Mouse (Mus musculus) MEL (cell line): ENCODE measurements around the gene Golga2. TPM values are rescaled to one million over a fixed set of nuclear protein-coding genes. Genes with fewer than 3 reads are reported as not detected.

Experiments
- DNase-seq: peaks from one replicate; pipeline ENCODE4 v3.0.0; 2011; ENCODE audit warnings: low read depth, low spot score
- H3K27ac ChIP-seq: 2 replicates; pipeline ENCODE4 v1.5.1; 2012; ENCODE audit warnings: low read depth, mild to moderate bottlenecking, control low read depth, low read length, moderate library complexity; ENCODE audit not compliant: control insufficient read depth
- H3K27me3 ChIP-seq, 2 experiments: fragments of 150-350 bp in 1 of 2; sonication (generic) in 1 of 2; 2 replicates each; pipeline ENCODE4 v1.6.1; 2012; ENCODE audit warnings: low read length in 2 of 2, mild to moderate bottlenecking in 2 of 2, improper control_type of control experiment in 1 of 2, moderate library complexity in 1 of 2; ENCODE audit not compliant: insufficient read depth in 2 of 2, control insufficient read depth in 1 of 2
- H3K36me3 ChIP-seq, 2 experiments: 2 replicates each; pipeline ENCODE4 v1.6.1; 2012 to 2014; ENCODE audit warnings: low read length in 2 of 2, improper control_type of control experiment in 1 of 2, inconsistent platforms in 1 of 2, mild to moderate bottlenecking in 1 of 2; ENCODE audit not compliant: insufficient read depth in 2 of 2, control insufficient read depth in 1 of 2
- H3K4me1 ChIP-seq, 2 experiments: fragments of 150-350 bp in 1 of 2; sonication (generic) in 1 of 2; 2 replicates each; pipeline ENCODE4 v1.6.1; 2012; ENCODE audit warnings: low read length in 2 of 2, improper control_type of control experiment in 1 of 2, mild to moderate bottlenecking in 1 of 2; ENCODE audit not compliant: insufficient read depth in 2 of 2, control insufficient read depth in 1 of 2
- H3K4me3 ChIP-seq, 2 experiments: fragments of 150-350 bp in 1 of 2; sonication (generic) in 1 of 2; 2 replicates each; pipeline ENCODE4 v1.5.1; 2012; ENCODE audit warnings: low read depth in 2 of 2, low read length in 2 of 2, mild to moderate bottlenecking in 2 of 2, moderate library complexity in 2 of 2, control low read depth in 1 of 2, improper control_type of control experiment in 1 of 2; ENCODE audit not compliant: control insufficient read depth in 1 of 2, insufficient read depth in 1 of 2
- H3K79me2 ChIP-seq: 2 replicates; pipeline ENCODE4 v1.6.1; 2012; ENCODE audit warnings: mild to moderate bottlenecking, low read length, moderate library complexity; ENCODE audit not compliant: control insufficient read depth, poor library complexity, insufficient read depth
- H3K9ac ChIP-seq: 2 replicates; pipeline ENCODE4 v1.6.1; 2012; ENCODE audit warnings: low read depth, mild to moderate bottlenecking, control low read depth, low read length, moderate library complexity; ENCODE audit not compliant: control insufficient read depth, poor library complexity, severe bottlenecking
- H3K9me3 ChIP-seq: fragments of 150-350 bp; sonication (generic); replicated peaks from 2 replicates; pipeline ENCODE4 v1.6.1; 2012; ENCODE audit warnings: mild to moderate bottlenecking, low read length, improper control_type of control experiment, moderate library complexity; ENCODE audit not compliant: insufficient read depth
- BHLHE40 ChIP-seq: IDR thresholded peaks from 2 replicates; pipeline ENCODE4 v1.6.1; 2012; ENCODE audit warnings: low read depth, mild to moderate bottlenecking, inconsistent platforms, low read length, improper control_type of control experiment, borderline replicate concordance
- CHD2 ChIP-seq: IDR thresholded peaks from 2 replicates; pipeline ENCODE4 v1.6.1; 2011; ENCODE audit warnings: low read length, improper control_type of control experiment
- E2F4 ChIP-seq: IDR thresholded peaks from 2 replicates; pipeline ENCODE4 v1.6.1; 2011; ENCODE audit warnings: low read depth, low read length, improper control_type of control experiment, borderline replicate concordance
- EP300 ChIP-seq, 2 experiments: IDR thresholded peaks; 2 replicates each; pipeline ENCODE4 v1.6.1; 2011; ENCODE audit warnings: improper control_type of control experiment in 2 of 2, low read length in 2 of 2, low read depth in 1 of 2, mild to moderate bottlenecking in 1 of 2
- GABPA ChIP-seq: IDR thresholded peaks from 2 replicates; pipeline ENCODE4 v1.6.1; 2012; ENCODE audit warnings: low read depth, mild to moderate bottlenecking, inconsistent platforms, low read length, improper control_type of control experiment, moderate library complexity
- KAT2A ChIP-seq: conservative IDR thresholded peaks from 2 replicates; pipeline ENCODE4 v1.6.1; 2012; ENCODE audit warnings: low read depth, low read length, improper control_type of control experiment, inconsistent platforms
- MAX ChIP-seq: IDR thresholded peaks from 2 replicates; pipeline ENCODE4 v1.6.1; 2011; ENCODE audit warnings: low read length, improper control_type of control experiment
- MEF2A ChIP-seq: IDR thresholded peaks from 2 replicates; pipeline ENCODE4 v1.6.1; 2014; ENCODE audit warnings: low read depth, mild to moderate bottlenecking, inconsistent platforms, low read length, improper control_type of control experiment; ENCODE audit not compliant: poor library complexity, insufficient replicate concordance, severe bottlenecking; ENCODE audit errors: extremely low read depth
- MXI1 ChIP-seq: IDR thresholded peaks from 2 replicates; pipeline ENCODE4 v1.6.1; 2011; ENCODE audit warnings: mild to moderate bottlenecking, low read depth, low read length, improper control_type of control experiment
- MYB ChIP-seq: IDR thresholded peaks from 2 replicates; pipeline ENCODE4 v1.6.1; 2011; ENCODE audit warnings: mild to moderate bottlenecking, low read depth, low read length, improper control_type of control experiment
- MYC ChIP-seq: IDR thresholded peaks from 2 replicates; pipeline ENCODE4 v1.6.1; 2011; ENCODE audit warnings: low read depth, mild to moderate bottlenecking, low read length, improper control_type of control experiment, moderate library complexity
- NRF1 ChIP-seq: IDR thresholded peaks from 2 replicates; pipeline ENCODE4 v1.6.1; 2014; ENCODE audit warnings: low read depth, mild to moderate bottlenecking, inconsistent platforms, low read length, improper control_type of control experiment, moderate library complexity; ENCODE audit not compliant: poor library complexity, insufficient read depth, severe bottlenecking
- POLR2A ChIP-seq, 2 experiments: IDR thresholded peaks; 2 replicates each; pipeline ENCODE4 v1.6.1; 2011 to 2012; ENCODE audit warnings: low read length in 2 of 2, mild to moderate bottlenecking in 2 of 2, control low read depth in 1 of 2, improper control_type of control experiment in 1 of 2, low read depth in 1 of 2, moderate library complexity in 1 of 2; ENCODE audit not compliant: control insufficient read depth in 1 of 2, insufficient read depth in 1 of 2, poor library complexity in 1 of 2
- RAD21 ChIP-seq: IDR thresholded peaks from 2 replicates; pipeline ENCODE4 v1.6.1; 2011; ENCODE audit warnings: mild to moderate bottlenecking, low read depth, low read length, improper control_type of control experiment
- SIN3A ChIP-seq: IDR thresholded peaks from 2 replicates; pipeline ENCODE4 v1.6.1; 2012; ENCODE audit warnings: low read length, improper control_type of control experiment, inconsistent platforms
- TAL1 ChIP-seq: IDR thresholded peaks from 2 replicates; pipeline ENCODE4 v1.6.1; 2012; ENCODE audit warnings: mild to moderate bottlenecking, inconsistent platforms, low read length, moderate library complexity, mixed read lengths
- TBP ChIP-seq: IDR thresholded peaks from 2 replicates; pipeline ENCODE4 v1.8.0; 2011; ENCODE audit warnings: low read depth, low read length, improper control_type of control experiment
- UBTF ChIP-seq: IDR thresholded peaks from 2 replicates; pipeline ENCODE4 v1.6.1; 2012; ENCODE audit warnings: low read depth, mild to moderate bottlenecking, inconsistent platforms, low read length, improper control_type of control experiment, moderate library complexity, borderline replicate concordance; ENCODE audit not compliant: insufficient read depth
- ZMIZ1 ChIP-seq: IDR thresholded peaks from 2 replicates; pipeline ENCODE4 v1.6.1; 2012; ENCODE audit warnings: low read depth, mild to moderate bottlenecking, inconsistent platforms, low read length, improper control_type of control experiment, moderate library complexity
- polyA plus RNA-seq, 2 experiments: library from polyadenylated mRNA; stranded (reverse) in 1 of 2; unstranded in 1 of 2; fragments of >175 nt in 1 of 2; fragments of >200 nt in 1 of 2; gene quantifications; 2 replicates each; pipeline versions ENCODE4 v1.2.1 to v1.2.4; 2012; ENCODE audit warnings: low replicate concordance in 2 of 2, low read depth in 1 of 2; ENCODE audit not compliant: insufficient read length in 2 of 2, insufficient read depth in 1 of 2, missing spikeins in 1 of 2
- total RNA-seq: library from RNA; depleted of rRNA; stranded (reverse); fragments of 300-350 nt; gene quantifications from 2 replicates; pipeline ENCODE4 v1.2.3, GENCODE M21; 2012

Golga2 gene
- total and polyA plus RNA-seq, 3 experiments: 20.3 to 38.6 TPM; not detected in 1

DNA sequence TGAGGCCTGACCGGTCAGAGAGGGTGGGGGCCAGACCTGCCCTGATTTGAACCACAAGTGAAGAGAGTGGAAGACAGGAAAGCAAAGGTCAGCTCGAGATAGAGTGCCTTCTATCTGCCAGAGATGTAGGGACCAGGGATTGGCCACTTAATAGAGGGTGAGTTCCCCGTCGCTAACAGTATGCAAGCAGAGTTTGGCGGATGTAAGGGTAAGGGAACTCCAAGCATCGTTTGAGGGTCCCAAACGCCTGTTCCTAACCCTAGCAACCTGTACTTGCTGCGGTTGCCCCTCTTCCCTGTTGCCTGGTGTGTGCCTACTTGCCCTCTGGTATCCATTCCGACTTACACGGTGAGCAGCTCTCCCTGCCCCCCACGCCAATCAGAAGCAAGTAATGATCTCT lies 33.5 kb downstream of the Golga2 start:
- Histone ChIP-seq H3K9ac (no peak overlapping the region), H3K79me2 (no peaks in the 10 kb centered on the region), H3K9me3 (no peaks in the 10 kb centered on the region), H3K27ac (no peak overlapping the region), H3K4me3 (no peak overlapping the region)
- TF ChIP-seq TBP (no peak), UBTF (no peak), TAL1 (no peak), MAX (no peak), MEF2A (no peak), BHLHE40 (no peak), KAT2A (no peak), CHD2 (no peak)
- TF ChIP-seq, all 39 proteins: peak for 0
- no peaks in the 10 kb centered on the region for H3K4me1 ChIP-seq
- H3K36me3 ChIP-seq: no peaks in the 10 kb centered on the region
- no peak for DNase-seq
- H3K27me3 ChIP-seq: peaks cover 1 to 3% of the 10 kb centered on the region in 2 experiments; a peak in 3 of 4 replicates

DNA sequence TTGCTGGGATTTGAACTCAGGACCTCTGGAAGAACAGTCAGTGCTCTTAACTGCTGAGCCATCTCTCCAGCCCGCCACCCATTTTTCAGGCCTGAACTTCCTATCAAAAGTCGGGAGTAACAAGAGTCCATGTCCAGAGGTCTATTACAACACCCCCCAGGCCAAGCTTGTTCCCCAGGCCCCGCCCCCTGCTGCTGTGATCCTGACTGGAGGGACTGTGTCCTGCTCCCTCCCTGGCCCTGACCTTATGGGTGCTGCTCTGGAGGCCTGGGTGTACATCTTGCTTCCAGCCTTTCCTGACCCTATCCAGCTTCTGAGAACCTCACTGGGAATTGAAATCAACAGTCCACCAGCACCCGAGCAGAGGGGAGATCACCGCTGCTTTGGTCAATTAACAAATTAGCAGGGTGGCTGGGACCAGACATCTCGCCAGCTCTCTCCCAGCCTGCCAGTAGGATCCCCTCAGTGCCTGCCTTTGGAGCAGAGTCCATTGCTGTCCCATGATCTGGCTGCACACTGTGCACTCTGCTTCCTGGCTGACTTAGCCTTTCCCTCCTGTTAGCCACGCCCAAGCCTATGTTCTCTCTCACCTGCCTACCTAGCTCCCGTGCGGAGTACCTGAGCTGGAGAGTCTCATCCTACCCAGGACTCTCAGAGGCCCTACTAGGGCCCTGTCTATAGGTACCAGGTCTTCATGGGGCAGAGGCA lies 34.6 kb downstream of the Golga2 start:
- TF ChIP-seq RAD21 (no peak), MAX (no peak), NRF1 (no peak), MYB (no peak)
- Histone ChIP-seq H3K79me2 (no peaks in the 10 kb centered on the region), H3K27ac (no peak overlapping the region), H3K4me1 (no peaks in the 10 kb centered on the region), H3K9me3 (no peaks in the 10 kb centered on the region), H3K36me3 (no peaks in the 10 kb centered on the region), H3K4me3 (no peak overlapping the region), H3K27me3 (peaks cover 1 to 3% of the 10 kb centered on the region in 2 experiments; a peak in 3 of 4 replicates), H3K9ac (no peak overlapping the region)
- DNase-seq: no peak

DNA sequence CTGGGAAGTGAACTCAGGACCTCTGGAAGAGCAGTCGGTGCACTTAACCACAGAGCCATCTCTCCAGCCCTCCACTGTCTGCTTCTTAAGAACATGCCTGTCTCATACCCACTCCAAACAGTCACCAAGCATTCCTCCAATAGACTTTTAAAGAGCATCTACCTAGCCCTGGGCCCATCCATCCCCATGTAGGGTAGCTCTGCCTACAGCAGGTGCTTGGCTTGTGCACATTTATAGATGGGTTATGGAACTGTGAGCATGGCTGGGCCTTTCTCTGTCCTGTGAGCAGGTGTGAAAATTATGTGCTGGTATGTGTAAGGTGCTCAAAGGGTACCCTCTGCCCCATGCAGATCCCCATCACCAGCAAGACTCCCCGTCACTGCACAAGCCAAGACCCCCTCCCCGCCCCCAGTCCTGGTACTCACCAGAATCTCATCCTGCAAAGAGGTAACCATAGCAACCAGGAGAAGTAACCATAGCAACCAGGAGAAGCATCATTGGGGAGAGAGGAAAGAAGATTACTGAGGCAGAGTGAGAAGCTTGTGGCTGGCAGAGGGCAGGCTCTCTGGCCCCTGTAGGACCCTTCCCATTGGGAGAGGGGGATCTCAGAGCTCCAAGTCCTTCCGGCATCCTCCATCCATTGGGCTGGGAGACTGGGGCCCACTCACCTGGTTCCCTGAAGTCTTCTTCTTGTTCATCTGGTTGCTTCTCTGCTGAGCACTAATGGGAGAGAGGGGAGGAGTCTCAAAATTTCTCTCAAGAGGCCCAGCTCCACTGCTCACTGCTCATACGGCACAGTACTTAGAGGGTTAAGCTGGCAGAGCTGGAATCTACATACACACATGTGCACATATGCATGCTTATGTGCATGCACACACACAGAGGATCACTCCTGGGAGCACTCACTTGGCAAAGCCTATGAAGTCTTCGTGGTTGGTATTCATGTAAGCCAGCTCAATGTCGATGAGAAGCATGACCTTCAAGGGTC lies 35.9 kb downstream of the Golga2 start:
- DNase-seq: no peak
- no peak overlapping the region for H3K27ac ChIP-seq
- H3K36me3 ChIP-seq: no peaks in the 10 kb centered on the region
- no peaks in the 10 kb centered on the region for H3K4me1 ChIP-seq
- H3K9me3 ChIP-seq: no peaks in the 10 kb centered on the region
- no peak overlapping the region for H3K9ac ChIP-seq
- peaks cover 1 to 3% of the 10 kb centered on the region in 2 experiments; a peak in 3 of 4 replicates for H3K27me3 ChIP-seq
- no peaks in the 10 kb centered on the region for H3K79me2 ChIP-seq
- TF ChIP-seq MYC: no peak
- no peak for TF ChIP-seq ZMIZ1
- no peak for TF ChIP-seq GABPA
- no peak for TF ChIP-seq SIN3A
- TF ChIP-seq EP300 (IDR thresholded peaks at IDR 0.05; ENCODE audit: low read depth in 1 of 2, low read length in 2 of 2): no peak
- no peak for TF ChIP-seq POLR2A (IDR thresholded peaks at IDR 0.05; ENCODE audit: control insufficient read depth in 1 of 2, insufficient read depth in 1 of 2, low read depth in 1 of 2, low read length in 2 of 2, poor library complexity in 1 of 2)
- no peak for TF ChIP-seq E2F4
- TF ChIP-seq MXI1: no peak
- TF ChIP-seq, all 39 proteins: peak for 0
- no peak overlapping the region for H3K4me3 ChIP-seq
